Mouse (Mus musculus): Measurements from ENCODE around the gene Zfp568. TPM values are rescaled to one million over a fixed set of nuclear protein-coding genes. Genes with fewer than 3 reads are reported as not detected.

Gene Zfp568
- polyA plus RNA-seq, 1 experiment from 2014 or later: 14.0 TPM

DNA sequence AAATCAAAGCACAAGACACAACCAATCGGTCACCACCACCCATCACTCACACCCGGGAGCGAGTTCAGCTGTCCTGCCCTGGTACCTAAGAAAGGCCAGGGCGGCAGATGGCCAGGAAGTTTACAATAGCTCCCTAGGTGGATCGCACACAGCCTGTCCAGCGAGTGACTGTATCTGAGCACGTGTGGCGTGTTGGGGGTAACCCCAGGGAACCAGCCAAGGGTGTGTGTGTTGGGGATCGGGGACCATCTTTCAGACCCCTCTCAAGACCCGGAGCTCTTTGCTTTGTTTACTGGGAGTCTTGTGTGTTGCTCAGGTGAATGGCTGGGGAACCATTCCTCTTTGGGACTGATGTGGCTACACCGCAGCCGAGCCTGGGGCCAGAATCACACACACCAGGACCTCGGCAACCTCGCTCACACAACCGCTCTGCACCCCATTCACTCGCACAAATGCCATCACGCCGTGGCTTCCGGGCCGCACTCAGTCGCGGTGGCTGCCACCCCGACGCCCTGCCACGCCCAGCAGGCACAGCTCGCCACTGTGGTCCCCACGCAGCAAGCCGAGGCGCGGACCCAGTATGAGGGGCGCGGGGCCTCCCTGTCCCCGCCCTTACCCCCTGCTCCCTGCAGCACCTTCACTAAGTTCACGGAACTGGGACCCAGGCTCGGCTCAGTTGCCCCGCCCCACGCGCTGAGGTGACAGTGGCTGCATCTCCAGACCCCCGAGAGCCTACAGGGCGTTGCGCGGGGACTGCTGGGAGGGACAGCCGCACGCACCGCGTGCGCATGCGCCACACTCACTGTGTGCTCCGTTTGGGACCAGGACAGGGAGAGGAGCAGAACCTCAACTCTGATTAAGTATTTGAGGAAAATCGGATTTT lies 88.6 kb downstream of the Zfp568 start, which contains the start of gene Zfp82:
Zfp82 (minus strand) TSS at position 755 of the 883 bp plus-strand sequence.
- Histone ChIP-seq H3K27me3 (no peaks in the 10 kb centered on the region), H3K9ac (replicated peaks) (peak within 1 kb of the TSS; percentile 84), H3K27ac (replicated peaks) (peak within 1 kb of the TSS; percentile 77), H3K4me2 (replicated peaks) (peak within 1 kb of the TSS; percentile 94), H3K36me3 (peaks cover 23% of the 10 kb centered on the region), H3K4me1 (peaks cover 7% of the 10 kb centered on the region; the same call in 1 of the 2 replicates), H3K9me3 (no peaks in the 10 kb centered on the region), H3K4me3 (peak within 1 kb of the TSS; percentile 81)
- WGBS: under 1% methylated on average over 50 of the region's 50 CpGs
- ATAC-seq (ENCODE audit: low FRiP score, low read depth): peak; percentile 93

Other genes starting within 250 kb of the Zfp568 start
- 18.1 and 18.4 TPM in 2 replicates for gene Zfp84, start 215.4 kb upstream of the Zfp568 start, polyA plus RNA-seq (2016; fragmentation: Nextera tagmentation; extraction: Ambion mirVana)
- gene Zfp30, start 200.0 kb upstream of the Zfp568 start, polyA plus RNA-seq (2016; fragmentation: Nextera tagmentation; extraction: Ambion mirVana): 11.5 and 11.8 TPM in 2 replicates
- 24.0 and 26.3 TPM in 2 replicates for gene Zfp790, start 167.8 kb upstream of the Zfp568 start, polyA plus RNA-seq (2016; fragmentation: Nextera tagmentation; extraction: Ambion mirVana)
- 11.8 and 12.4 TPM in 2 replicates for gene Zfp940, start 130.3 kb upstream of the Zfp568 start, polyA plus RNA-seq (2016; fragmentation: Nextera tagmentation; extraction: Ambion mirVana)
- gene Zfp420, start 124.0 kb upstream of the Zfp568 start, polyA plus RNA-seq (2016; fragmentation: Nextera tagmentation; extraction: Ambion mirVana): 14.2 and 14.4 TPM in 2 replicates
- 14.3 and 15.1 TPM in 2 replicates for gene Zfp27, start 77.4 kb upstream of the Zfp568 start, polyA plus RNA-seq (2016; fragmentation: Nextera tagmentation; extraction: Ambion mirVana)
- gene Zfp383, start 75.7 kb upstream of the Zfp568 start, polyA plus RNA-seq (2016; fragmentation: Nextera tagmentation; extraction: Ambion mirVana): 7.6 and 8.9 TPM in 2 replicates
- 14.7 and 18.7 TPM in 2 replicates for gene Zfp74, start 29.9 kb upstream of the Zfp568 start, polyA plus RNA-seq (2016; fragmentation: Nextera tagmentation; extraction: Ambion mirVana)
- gene Zfp14, start 67.4 kb downstream of the Zfp568 start, polyA plus RNA-seq (2016; fragmentation: Nextera tagmentation; extraction: Ambion mirVana): 7.2 and 7.5 TPM in 2 replicates
- 10.4 and 11.2 TPM in 2 replicates for gene Zfp82, start 88.9 kb downstream of the Zfp568 start, polyA plus RNA-seq (2016; fragmentation: Nextera tagmentation; extraction: Ambion mirVana)
- 1.0 and 4.5 TPM in 2 replicates for gene Gm26920, start 106.5 kb downstream of the Zfp568 start, polyA plus RNA-seq (2016; fragmentation: Nextera tagmentation; extraction: Ambion mirVana)
- gene Zfp566, start 106.6 kb downstream of the Zfp568 start, polyA plus RNA-seq (2016; fragmentation: Nextera tagmentation; extraction: Ambion mirVana): 13.6 and 16.3 TPM in 2 replicates
- gene Zfp260, start 110.8 kb downstream of the Zfp568 start, polyA plus RNA-seq (2016; fragmentation: Nextera tagmentation; extraction: Ambion mirVana): 134 and 136 TPM in 2 replicates
- 17.0 and 18.8 TPM in 2 replicates for gene Zfp382, start 138.0 kb downstream of the Zfp568 start, polyA plus RNA-seq (2016; fragmentation: Nextera tagmentation; extraction: Ambion mirVana)
- gene Zfp146, start 185.8 kb downstream of the Zfp568 start, polyA plus RNA-seq (2016; fragmentation: Nextera tagmentation; extraction: Ambion mirVana): 19.0 and 20.2 TPM in 2 replicates
- 0.74 and 4.1 TPM in 2 replicates for gene Cox7a1, start 200.2 kb downstream of the Zfp568 start, polyA plus RNA-seq (2016; fragmentation: Nextera tagmentation; extraction: Ambion mirVana)
- 59.8 and 61.6 TPM in 2 replicates for gene Capns1, start 214.9 kb downstream of the Zfp568 start, polyA plus RNA-seq (2016; fragmentation: Nextera tagmentation; extraction: Ambion mirVana)
- 151 and 156 TPM in 2 replicates for gene Polr2i, start 248.0 kb downstream of the Zfp568 start, polyA plus RNA-seq (2016; fragmentation: Nextera tagmentation; extraction: Ambion mirVana)
- gene Tbcb, start 248.3 kb downstream of the Zfp568 start, polyA plus RNA-seq (2016; fragmentation: Nextera tagmentation; extraction: Ambion mirVana): 257 and 259 TPM in 2 replicates